Mouse (Mus musculus) stomach, postnatal 0 days (tissue): ENCODE measurements around the gene Atp2b2.

Source experiments
- CTCF ChIP-seq: IDR thresholded peaks from 2 replicates; pipeline ENCODE4 v1.5.1; 2016; ENCODE audit warnings: antibody characterized with exemption, low read depth, mild to moderate bottlenecking, moderate library complexity
- EP300 ChIP-seq: optimal IDR thresholded peaks from 2 replicates; pipeline ENCODE3; 2016; ENCODE audit warnings: antibody characterized with exemption

- no peak for TF ChIP-seq CTCF
- no peak for TF ChIP-seq EP300
Measured at GRCm38 (mm10) chr6:113748351-113748750, 294.1 kb downstream of the Atp2b2 start.
